Mouse (Mus musculus) liver, embryonic 16.5 days (tissue): ENCODE results near the gene Cfap54. TPM values are rescaled to one million over a fixed set of nuclear protein-coding genes. Genes with fewer than 3 reads are reported as not detected.
A peak's percentile ranks its signal among the peaks of the same experiment; 100 is the strongest.

Experiments used
- ATAC-seq: fragments of 200-750 bp; cut with Nextera tagmentation; 2 replicates; pipeline ENCODE4 v1.8.0; 2017; ENCODE audit warnings: low read depth, mild to moderate bottlenecking, moderate number of reproducible peaks, moderate library complexity
- H3K27ac ChIP-seq: fragments of 300-500 bp; sonication (generic); 2 replicates; pipeline ENCODE4 v1.5.1; 2014; ENCODE audit warnings: mild to moderate bottlenecking, low read length
- H3K27me3 ChIP-seq: fragments of 300-500 bp; sonication (generic); 2 replicates; pipeline ENCODE4 v1.6.1; 2014; ENCODE audit warnings: low read depth, low read length, mixed read lengths; ENCODE audit not compliant: control insufficient read depth, insufficient read depth
- H3K36me3 ChIP-seq: fragments of 300-500 bp; sonication (generic); 2 replicates; pipeline ENCODE4 v1.6.1; 2014; ENCODE audit warnings: mild to moderate bottlenecking; ENCODE audit not compliant: control insufficient read depth, insufficient read depth
- H3K4me1 ChIP-seq: fragments of 300-500 bp; sonication (generic); 2 replicates; pipeline ENCODE4 v1.6.1; 2014; ENCODE audit warnings: low read depth, low read length, mixed read lengths; ENCODE audit not compliant: control insufficient read depth
- H3K4me2 ChIP-seq: fragments of 300-500 bp; sonication (generic); 2 replicates; pipeline ENCODE4 v1.6.1; 2014; ENCODE audit warnings: low read depth, low read length, mixed read lengths
- H3K4me3 ChIP-seq: fragments of 300-500 bp; sonication (generic); 2 replicates; pipeline ENCODE4 v1.5.1; 2014; ENCODE audit warnings: low read depth, mild to moderate bottlenecking, low read length
- H3K9ac ChIP-seq: fragments of 300-500 bp; sonication (generic); 2 replicates; pipeline ENCODE4 v1.6.1; 2014; ENCODE audit warnings: low read depth, low read length
- H3K9me3 ChIP-seq: fragments of 300-500 bp; sonication (generic); replicated peaks from 2 replicates; pipeline ENCODE4 v1.6.1; 2016; ENCODE audit warnings: low read length; ENCODE audit not compliant: control insufficient read depth
- WGBS: fragments of 180-500 bp; shearing (Covaris S2); extraction: QIAGEN DNeasy Blood & Tissue Kit; methylation state at CpG from one replicate; pipeline ENCODE4 v1.1.7; 2014; ENCODE audit not compliant: insufficient replicate concordance; 5-methylcytosine and 5-hydroxymethylcytosine counted together
- polyA plus RNA-seq: library from polyadenylated mRNA; unstranded; fragments of >200 nt; fragmentation: Nextera tagmentation; extraction: Ambion mirVana; gene quantifications from 2 replicates; pipeline ENCODE4 v1.2.1, GENCODE M21; 2015

Cfap54 gene
- polyA plus RNA-seq, 1 experiment from 2014 or later: not detected

DNA sequence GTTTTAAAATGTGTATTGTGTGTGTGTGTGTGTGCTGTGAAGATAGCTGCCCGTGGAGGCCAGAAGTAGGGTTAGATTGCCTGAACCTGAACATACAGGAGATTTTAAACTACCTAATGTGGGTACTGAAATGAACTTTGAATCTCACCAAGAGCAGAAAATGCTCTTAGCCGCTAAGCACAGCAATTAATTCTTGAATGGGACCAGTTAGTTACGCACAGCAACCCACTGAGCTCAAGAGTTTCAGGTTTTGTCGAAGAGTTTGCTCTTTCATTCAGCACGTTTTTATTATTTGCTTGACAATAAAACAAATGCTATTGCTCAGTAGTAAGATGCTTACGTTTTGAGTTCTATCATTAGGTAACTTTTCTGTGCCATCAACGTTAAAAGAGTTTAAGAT is 23.9 kb upstream of the Cfap54 start:
- ATAC-seq: no peak
- no peaks in the 10 kb centered on the region for H3K36me3 ChIP-seq
- H3K27me3 ChIP-seq: no peaks in the 10 kb centered on the region
- H3K27ac ChIP-seq: no peak overlapping the region
- H3K4me2 ChIP-seq: no peak overlapping the region
- H3K9ac ChIP-seq: no peak overlapping the region
- H3K4me3 ChIP-seq: no peak overlapping the region
- H3K4me1 ChIP-seq: no peaks in the 10 kb centered on the region
- 66% methylated on average over 7 of the region's 7 CpGs for WGBS
- H3K9me3 ChIP-seq: no peaks in the 10 kb centered on the region

DNA sequence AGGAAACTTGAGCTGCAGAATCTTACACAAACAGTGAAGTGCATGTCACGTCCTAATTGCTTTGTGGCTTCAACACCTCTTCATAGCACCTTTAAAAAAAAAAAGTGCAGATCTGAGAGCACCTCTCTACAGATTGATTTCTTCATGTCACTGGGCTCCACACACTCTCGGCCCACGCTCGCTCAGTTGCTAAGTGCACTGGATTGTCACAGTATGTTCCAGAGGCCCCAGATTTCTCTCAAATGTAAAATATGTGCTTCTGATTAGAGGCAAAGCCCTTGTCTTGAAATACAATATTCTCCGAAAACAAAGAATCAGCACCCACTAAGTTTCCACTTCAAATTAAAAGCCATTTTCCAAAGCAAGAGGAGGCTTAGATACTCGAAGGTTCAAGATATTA is 22.9 kb upstream of the Cfap54 start:
- no peaks in the 10 kb centered on the region for H3K27me3 ChIP-seq
- 62% methylated on average over 6 of the region's 6 CpGs for WGBS
- ATAC-seq: no peak
- no peaks in the 10 kb centered on the region for H3K4me1 ChIP-seq
- no peaks in the 10 kb centered on the region for H3K36me3 ChIP-seq
- H3K9me3 ChIP-seq: no peaks in the 10 kb centered on the region
- no peak overlapping the region for H3K9ac ChIP-seq
- no peak overlapping the region for H3K4me3 ChIP-seq
- H3K4me2 ChIP-seq: no peak overlapping the region
- no peak overlapping the region for H3K27ac ChIP-seq

DNA sequence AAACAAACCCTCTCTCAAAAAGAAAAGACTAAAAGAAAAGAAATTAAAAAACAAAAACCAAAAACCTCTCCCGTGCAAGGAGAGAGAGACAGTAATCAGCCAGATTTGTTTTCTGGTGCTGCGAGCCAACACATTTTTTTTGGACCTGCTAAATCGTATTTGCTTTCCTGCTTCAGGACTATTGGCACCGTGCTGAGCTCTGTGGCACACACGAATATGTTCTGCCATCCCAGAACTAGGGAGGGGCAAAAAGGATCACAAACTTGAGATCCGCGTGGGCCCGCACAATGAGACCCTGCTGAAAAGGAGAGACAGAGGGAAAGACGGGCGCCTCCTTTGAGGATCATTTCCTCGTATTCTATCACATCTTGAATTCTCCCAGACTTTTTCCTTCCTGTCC is 22.3 kb upstream of the Cfap54 start:
- no peaks in the 10 kb centered on the region for H3K27me3 ChIP-seq
- H3K4me2 ChIP-seq: no peak overlapping the region
- no peaks in the 10 kb centered on the region for H3K4me1 ChIP-seq
- no peak overlapping the region for H3K9ac ChIP-seq
- no peaks in the 10 kb centered on the region for H3K36me3 ChIP-seq
- H3K9me3 ChIP-seq: no peaks in the 10 kb centered on the region
- 64% methylated on average over 11 of the region's 11 CpGs for whole genome bisulfite sequencing
- H3K4me3 ChIP-seq: no peak overlapping the region
- H3K27ac ChIP-seq: no peak overlapping the region
- ATAC-seq: no peak

DNA sequence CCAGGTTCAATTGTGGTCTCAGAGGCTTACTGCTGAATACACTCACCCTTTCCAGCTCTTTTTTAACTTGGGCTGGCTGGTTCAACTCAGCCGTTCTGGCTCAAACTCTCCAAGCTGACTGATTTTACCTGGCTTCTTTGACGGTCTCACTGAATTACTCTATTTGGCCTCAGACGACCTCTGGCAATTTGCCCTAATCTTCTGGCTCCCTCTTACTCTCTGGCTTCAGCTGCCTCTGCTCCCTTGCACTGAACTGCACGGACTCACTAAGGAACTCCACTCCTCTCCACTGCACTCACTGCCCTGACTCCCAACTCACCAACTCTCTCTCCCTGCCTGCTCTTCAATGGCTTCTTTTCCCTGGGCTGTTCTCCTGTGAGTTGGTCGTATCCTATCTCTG is 20.9 kb upstream of the Cfap54 start:
- H3K27ac ChIP-seq: no peak overlapping the region
- no peak for ATAC-seq
- H3K4me2 ChIP-seq: no peak overlapping the region
- no peaks in the 10 kb centered on the region for H3K27me3 ChIP-seq
- no peak overlapping the region for H3K4me3 ChIP-seq
- H3K36me3 ChIP-seq: no peaks in the 10 kb centered on the region
- H3K9me3 ChIP-seq: no peaks in the 10 kb centered on the region
- WGBS: 58% methylated on average over 5 of the region's 5 CpGs
- H3K9ac ChIP-seq: no peak overlapping the region
- no peaks in the 10 kb centered on the region for H3K4me1 ChIP-seq

DNA sequence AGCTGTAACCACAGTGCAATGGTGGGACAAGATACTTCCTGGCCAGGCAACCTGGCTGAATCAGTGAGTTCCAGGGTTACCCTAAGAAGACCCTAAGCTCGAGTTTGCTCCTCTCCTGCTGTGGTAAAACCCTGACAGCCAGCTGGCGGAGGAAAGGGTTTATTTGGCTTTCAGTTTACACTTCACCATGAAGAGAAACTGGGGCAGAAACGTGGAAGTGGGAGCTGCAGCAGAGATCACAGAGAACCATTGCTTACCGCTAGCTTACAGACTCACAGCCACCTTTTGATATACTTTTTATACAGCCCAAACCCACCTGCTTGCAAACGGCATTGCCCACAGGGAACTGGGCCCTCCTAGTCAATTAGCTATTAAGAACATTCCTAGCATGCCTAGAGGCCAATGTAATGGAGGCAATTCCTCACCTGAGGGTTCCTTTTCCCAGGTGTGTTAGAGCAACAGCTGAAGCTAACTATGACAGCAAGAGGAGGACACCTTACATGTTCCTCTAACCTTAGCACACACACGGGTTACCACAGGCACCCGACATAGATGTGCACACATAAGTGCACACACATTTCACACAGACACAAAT is 16.9 kb upstream of the Cfap54 start:
- no peak overlapping the region for H3K4me3 ChIP-seq
- no peak for ATAC-seq
- WGBS: 52% methylated on average over 7 of the region's 7 CpGs

DNA sequence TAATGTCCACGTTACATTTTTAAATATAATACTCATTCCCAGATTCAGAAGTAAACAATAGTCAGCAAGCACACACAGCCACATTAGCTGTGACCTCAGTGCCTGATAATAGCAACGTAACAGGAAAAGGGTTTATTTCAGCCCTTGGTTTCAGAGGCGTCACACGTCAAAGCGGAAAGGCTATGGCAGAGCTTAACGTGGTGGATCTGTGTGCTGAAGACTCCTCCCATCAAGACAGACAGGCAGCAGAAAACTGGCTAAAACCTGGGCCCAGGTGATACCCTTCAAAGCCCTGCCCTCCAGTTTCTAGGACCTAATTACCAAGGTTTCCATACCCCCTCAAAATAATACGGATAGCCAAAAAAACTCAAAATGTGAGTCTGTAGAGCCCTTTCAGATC is 16.0 kb upstream of the Cfap54 start:
- Histone ChIP-seq H3K4me2 (no peak overlapping the region), H3K27ac (no peak overlapping the region), H3K4me1 (no peaks in the 10 kb centered on the region), H3K4me3 (no peak overlapping the region), H3K9ac (no peak overlapping the region), H3K9me3 (no peaks in the 10 kb centered on the region), H3K27me3 (no peaks in the 10 kb centered on the region), H3K36me3 (no peaks in the 10 kb centered on the region)
- no peak for ATAC-seq
- WGBS: 83% methylated on average over 7 of the region's 7 CpGs

More for the DNA sequence above, 16.9 kb upstream of the Cfap54 start:
- Histone ChIP-seq H3K36me3 (no peaks in the 10 kb centered on the region), H3K27ac (no peak overlapping the region), H3K4me1 (no peaks in the 10 kb centered on the region), H3K9ac (no peak overlapping the region), H3K4me2 (no peak overlapping the region), H3K9me3 (no peaks in the 10 kb centered on the region), H3K27me3 (no peaks in the 10 kb centered on the region)

DNA sequence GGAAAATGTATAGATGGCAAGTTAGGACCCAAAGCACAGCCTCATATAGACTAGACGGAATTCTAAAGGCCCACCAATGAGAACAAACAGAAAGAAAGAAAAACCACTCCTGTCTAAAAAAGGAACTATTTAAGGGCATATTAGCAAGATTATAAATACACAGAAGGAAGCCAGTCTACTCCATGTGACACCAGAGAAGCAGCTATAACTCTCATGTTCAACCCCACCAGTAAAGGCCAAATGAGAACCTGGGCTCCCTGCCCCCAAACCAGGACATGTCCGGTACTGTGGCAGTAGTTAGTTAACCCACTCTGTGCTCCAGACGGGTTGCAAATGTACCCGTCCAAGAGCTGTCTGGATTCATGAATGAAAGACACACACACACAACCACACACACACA is 14.4 kb upstream of the Cfap54 start:
- Histone ChIP-seq H3K4me1 (no peaks in the 10 kb centered on the region), H3K9ac (no peak overlapping the region), H3K4me3 (no peak overlapping the region), H3K36me3 (no peaks in the 10 kb centered on the region), H3K27ac (no peak overlapping the region), H3K27me3 (no peaks in the 10 kb centered on the region), H3K4me2 (no peak overlapping the region), H3K9me3 (no peaks in the 10 kb centered on the region)
- 60% methylated on average over 4 of the region's 4 CpGs for WGBS
- no peak for ATAC-seq

DNA sequence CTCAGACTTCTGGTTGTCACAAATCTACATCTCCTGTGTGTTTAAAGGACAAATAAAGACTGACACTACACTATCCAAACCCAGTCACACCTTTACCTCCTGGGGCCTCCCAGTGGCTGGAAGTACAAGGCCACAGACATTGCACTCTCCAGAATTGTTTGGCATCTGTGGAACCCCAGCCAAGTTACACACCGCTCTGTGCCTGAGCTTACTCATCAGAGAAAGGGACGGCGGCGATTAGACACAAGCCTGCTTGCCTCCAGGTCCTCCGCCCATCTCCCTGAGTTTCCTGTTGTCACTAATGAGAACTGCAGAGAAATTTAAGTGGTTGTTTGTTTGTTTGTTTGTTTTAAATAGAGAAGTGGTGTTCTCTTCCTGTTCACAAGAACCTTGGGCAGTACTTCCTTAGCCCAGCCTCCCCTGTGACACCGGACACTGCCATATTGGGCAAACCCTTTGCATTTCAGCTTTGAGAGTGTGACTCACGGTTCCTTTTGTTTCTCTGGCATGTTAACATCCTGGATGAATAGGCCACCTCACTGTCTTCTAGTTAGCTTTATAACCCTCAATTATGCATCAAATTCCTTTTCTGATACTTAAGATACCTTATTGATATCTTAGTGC is 13.7 kb upstream of the Cfap54 start:
- 45% methylated on average over 7 of the region's 7 CpGs for WGBS
- no peaks in the 10 kb centered on the region for H3K27me3 ChIP-seq
- no peaks in the 10 kb centered on the region for H3K36me3 ChIP-seq
- H3K27ac ChIP-seq: no peak overlapping the region
- H3K4me2 ChIP-seq: no peak overlapping the region
- H3K9ac ChIP-seq: no peak overlapping the region
- H3K4me3 ChIP-seq: no peak overlapping the region
- peak; percentile 58; the same call in 1 of the 2 replicates for ATAC-seq
- no peaks in the 10 kb centered on the region for H3K4me1 ChIP-seq
- no peaks in the 10 kb centered on the region for H3K9me3 ChIP-seq

DNA sequence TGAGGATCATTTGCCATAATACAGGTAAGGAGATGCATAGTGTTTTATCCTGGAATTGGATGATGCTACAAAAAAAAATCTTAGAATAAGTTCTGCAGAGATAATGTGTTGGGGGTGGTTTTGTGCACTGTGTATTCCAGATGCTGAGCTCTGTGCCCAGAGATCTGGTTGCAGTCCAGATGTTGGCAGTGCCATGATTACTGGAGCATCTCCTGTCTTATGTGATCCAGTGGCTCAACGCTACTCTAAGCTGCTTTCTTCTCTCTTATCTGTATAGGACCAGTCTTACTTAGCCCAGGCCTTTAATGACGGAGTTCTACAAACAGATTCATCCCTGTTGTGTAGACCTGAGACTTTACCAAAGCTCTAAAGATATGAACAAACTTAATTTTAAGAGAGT is 10.5 kb upstream of the Cfap54 start:
- no peak overlapping the region for H3K4me2 ChIP-seq
- H3K4me3 ChIP-seq: no peak overlapping the region
- H3K36me3 ChIP-seq: no peaks in the 10 kb centered on the region
- ATAC-seq: no peak
- no peak overlapping the region for H3K27ac ChIP-seq
- no peaks in the 10 kb centered on the region for H3K4me1 ChIP-seq
- 58% methylated on average over 2 of the region's 2 CpGs for WGBS
- no peaks in the 10 kb centered on the region for H3K9me3 ChIP-seq
- no peaks in the 10 kb centered on the region for H3K27me3 ChIP-seq
- no peak overlapping the region for H3K9ac ChIP-seq
